Mouse (Mus musculus) kidney, adult 2 months (tissue): ENCODE results near the gene Mmgt2. TPM values are rescaled to one million over a fixed set of nuclear protein-coding genes. Genes with fewer than 3 reads are reported as not detected.

Source experiments
- DNase-seq: peaks from one replicate; pipeline ENCODE4 v3.0.0; 2021
- H3K27ac ChIP-seq: fragments of 200-500 bp; 2 replicates; pipeline ENCODE4 v1.5.1; 2012; ENCODE audit warnings: low read depth, low read length, control low read depth, inconsistent platforms; ENCODE audit not compliant: insufficient read depth
- H3K27me3 ChIP-seq: fragments of 200-500 bp; replicated peaks from 2 replicates; pipeline ENCODE4 v1.6.1; 2012; ENCODE audit warnings: mild to moderate bottlenecking, moderate library complexity, low read length, inconsistent platforms; ENCODE audit not compliant: control insufficient read depth, insufficient read depth
- H3K36me3 ChIP-seq: fragments of 200-500 bp; 2 replicates; pipeline ENCODE4 v1.6.1; 2012; ENCODE audit warnings: mild to moderate bottlenecking, moderate library complexity, low read length, inconsistent platforms; ENCODE audit not compliant: control insufficient read depth, insufficient read depth
- H3K4me1 ChIP-seq: fragments of 200-500 bp; 2 replicates; pipeline ENCODE4 v1.6.1; 2011; ENCODE audit warnings: low read length; ENCODE audit not compliant: control insufficient read depth, insufficient read depth
- H3K4me3 ChIP-seq: fragments of 200-500 bp; 2 replicates; pipeline ENCODE4 v1.5.1; 2011; ENCODE audit warnings: mild to moderate bottlenecking, low read depth, low read length, control low read depth; ENCODE audit not compliant: insufficient read depth
- CTCF ChIP-seq: fragments of 200-500 bp; conservative IDR thresholded peaks from 2 replicates; pipeline ENCODE4 v1.5.1; 2011; ENCODE audit warnings: low read depth, mild to moderate bottlenecking, control low read depth, low read length, moderate library complexity, mixed read lengths; ENCODE audit not compliant: insufficient read depth, insufficient read length
- POLR2A ChIP-seq: fragments of 200-500 bp; IDR thresholded peaks from one replicate; pipeline ENCODE4 v1.6.1; 2011; ENCODE audit warnings: low read depth, low read length, control low read depth
- WGBS: fragments of 180-500 bp; shearing (Covaris S2); methylation state at CpG from one replicate; pipeline ENCODE4 v1.1.7; 2018; 5-methylcytosine and 5-hydroxymethylcytosine counted together
- polyA plus RNA-seq: library from polyadenylated mRNA; depleted of rRNA; stranded (reverse); fragments of >200 nt; gene quantifications from 2 replicates; pipeline ENCODE4 v1.2.3, GENCODE M21; 2012; rRNA removed

Gene Mmgt2
- polyA plus RNA-seq, 1 experiment = 24.0 TPM

GRCm38 (mm10) chr11:62693299-62694184 is 45.1 kb downstream of the Mmgt2 start:
- no peak overlapping the region for H3K4me3 ChIP-seq
- no peaks in the 10 kb centered on the region for H3K4me1 ChIP-seq
- DNase-seq = peak; percentile 55
- no peaks in the 10 kb centered on the region for H3K36me3 ChIP-seq
- 18% methylated on average over 9 of the region's 11 CpGs for WGBS
- no peaks in the 10 kb centered on the region for H3K27me3 ChIP-seq
- no peak for TF ChIP-seq POLR2A
- peak; percentile 73 for TF ChIP-seq CTCF
- H3K27ac ChIP-seq = no peak overlapping the region

- H3K4me1 ChIP-seq = no peaks in the 10 kb centered on the region
- DNase-seq = no peak
- TF ChIP-seq CTCF (no peak), POLR2A (no peak)
- WGBS = 94% methylated on average over 8 of the region's 8 CpGs
- H3K4me3 ChIP-seq = no peak overlapping the region
- no peak overlapping the region for H3K27ac ChIP-seq
- H3K36me3 ChIP-seq = no peaks in the 10 kb centered on the region
- no peaks in the 10 kb centered on the region for H3K27me3 ChIP-seq
These were observed 46.7 kb downstream of the Mmgt2 start for GRCm38 (mm10) chr11:62695126-62695525.

- H3K27ac ChIP-seq = no peak overlapping the region
- no peak overlapping the region for H3K4me3 ChIP-seq
- TF ChIP-seq CTCF (no peak), POLR2A (no peak)
- H3K27me3 ChIP-seq = no peaks in the 10 kb centered on the region
- no peaks in the 10 kb centered on the region for H3K36me3 ChIP-seq
- 80% methylated on average over 4 of the region's 4 CpGs for WGBS
- no peaks in the 10 kb centered on the region for H3K4me1 ChIP-seq
- DNase-seq = no peak
These were observed 51.3 kb downstream of the Mmgt2 start for GRCm38 (mm10) chr11:62699749-62700148.

GRCm38 (mm10) chr11:62701218-62701617 is 52.8 kb downstream of the Mmgt2 start:
- Histone ChIP-seq H3K4me3 (no peak overlapping the region), H3K4me1 (no peaks in the 10 kb centered on the region), H3K27me3 (no peaks in the 10 kb centered on the region), H3K36me3 (no peaks in the 10 kb centered on the region), H3K27ac (no peak overlapping the region)
- no peak for DNase-seq
- no peak for TF ChIP-seq CTCF
- 76% methylated on average over 1 of the region's 1 CpGs for WGBS

- Histone ChIP-seq H3K4me1 (no peaks in the 10 kb centered on the region), H3K27me3 (no peaks in the 10 kb centered on the region), H3K36me3 (no peaks in the 10 kb centered on the region), H3K27ac (no peak overlapping the region), H3K4me3 (no peak overlapping the region)
- WGBS = 64% methylated on average over 2 of the region's 2 CpGs
- TF ChIP-seq CTCF = no peak
- no peak for TF ChIP-seq POLR2A
- DNase-seq = no peak
These were observed 57.7 kb downstream of the Mmgt2 start for GRCm38 (mm10) chr11:62706141-62706540.

- no peaks in the 10 kb centered on the region for H3K4me1 ChIP-seq
- 72% methylated on average over 7 of the region's 7 CpGs for WGBS
- TF ChIP-seq POLR2A (no peak), CTCF (no peak)
- DNase-seq = no peak
- no peaks in the 10 kb centered on the region for H3K27me3 ChIP-seq
- no peak overlapping the region for H3K27ac ChIP-seq
- no peaks in the 10 kb centered on the region for H3K36me3 ChIP-seq
- no peak overlapping the region for H3K4me3 ChIP-seq
These were observed 59.8 kb downstream of the Mmgt2 start for GRCm38 (mm10) chr11:62708252-62708651.

- H3K4me3 ChIP-seq = no peak overlapping the region
- no peaks in the 10 kb centered on the region for H3K36me3 ChIP-seq
- H3K27ac ChIP-seq = no peak overlapping the region
- no peak for TF ChIP-seq CTCF
- TF ChIP-seq POLR2A = no peak
- no peak for DNase-seq
- H3K4me1 ChIP-seq = no peaks in the 10 kb centered on the region
- H3K27me3 ChIP-seq = no peaks in the 10 kb centered on the region
- WGBS = 87% methylated on average over 5 of the region's 5 CpGs
These were observed 62.2 kb downstream of the Mmgt2 start for GRCm38 (mm10) chr11:62710657-62711056.

Other genes with a start within 250 kb of the Mmgt2 start
- 7.1 and 8.7 TPM in 2 replicates for gene Pigl, start 190.2 kb upstream of the Mmgt2 start, polyA plus RNA-seq
- 110 and 127 TPM in 2 replicates for gene Ncor1, start 190.1 kb upstream of the Mmgt2 start, polyA plus RNA-seq
- gene Cenpv, start 109.4 kb upstream of the Mmgt2 start, polyA plus RNA-seq = 34.4 and 41.7 TPM in 2 replicates
- gene Ubb, start 97.5 kb upstream of the Mmgt2 start, polyA plus RNA-seq = 1,891 and 2,089 TPM in 2 replicates
- gene Trpv2, start 74.2 kb upstream of the Mmgt2 start, polyA plus RNA-seq = 2.6 and 4.1 TPM in 2 replicates
- 7.8 and 8.0 TPM in 2 replicates for gene Lrrc75a, start 141 bp upstream of the Mmgt2 start, polyA plus RNA-seq
- 1.2 TPM in 2 replicates for gene Zfp287, start 83.2 kb downstream of the Mmgt2 start, polyA plus RNA-seq
- not detected in 2 replicates for gene Gm10428, start 104.4 kb downstream of the Mmgt2 start, polyA plus RNA-seq
- gene Zfp286, start 140.8 kb downstream of the Mmgt2 start, polyA plus RNA-seq = 0.42 and 0.83 TPM in 2 replicates
- 2.9 and 3.7 TPM in 2 replicates for gene Trim16, start 171.6 kb downstream of the Mmgt2 start, polyA plus RNA-seq
- gene Fbxw10, start 198.4 kb downstream of the Mmgt2 start, polyA plus RNA-seq = 0.29 and 0.30 TPM in 2 replicates
- 21.3 and 26.1 TPM in 2 replicates for gene Tvp23b, start 230.8 kb downstream of the Mmgt2 start, polyA plus RNA-seq